Mouse (Mus musculus): ENCODE measurements around the gene Nop16. TPM values are rescaled to one million over a fixed set of nuclear protein-coding genes. Genes with fewer than 3 reads are reported as not detected.

Gene Nop16
- polyA plus RNA-seq, 1 experiment from 2014 or later, result 55.5 TPM

GRCm38 (mm10) chr13:54574854-54575481 lies 14.9 kb downstream of the Nop16 start, which contains the start of gene Arl10:
TSS of gene Arl10 (plus strand) at chr13:54575015.
- WGBS, result under 1% methylated on average over 55 of the region's 55 CpGs
- Histone ChIP-seq H3K4me2 (peak within 1 kb of the TSS; percentile 91), H3K4me1 (replicated peaks) (peaks cover 28% of the 10 kb centered on the region), H3K4me3 (peak within 1 kb of the TSS; percentile 72), H3K27ac (ENCODE audit: poor library complexity, severe bottlenecking) (peak within 1 kb of the TSS; percentile 58), H3K36me3 (peaks cover 38% of the 10 kb centered on the region), H3K27me3 (replicated peaks) (no peaks in the 10 kb centered on the region), H3K9me3 (replicated peaks) (no peaks in the 10 kb centered on the region), H3K9ac (peak within 1 kb of the TSS; percentile 89)
- ATAC-seq (ENCODE audit: insufficient number of reproducible peaks, low FRiP score), result peak; percentile 89

DNA sequence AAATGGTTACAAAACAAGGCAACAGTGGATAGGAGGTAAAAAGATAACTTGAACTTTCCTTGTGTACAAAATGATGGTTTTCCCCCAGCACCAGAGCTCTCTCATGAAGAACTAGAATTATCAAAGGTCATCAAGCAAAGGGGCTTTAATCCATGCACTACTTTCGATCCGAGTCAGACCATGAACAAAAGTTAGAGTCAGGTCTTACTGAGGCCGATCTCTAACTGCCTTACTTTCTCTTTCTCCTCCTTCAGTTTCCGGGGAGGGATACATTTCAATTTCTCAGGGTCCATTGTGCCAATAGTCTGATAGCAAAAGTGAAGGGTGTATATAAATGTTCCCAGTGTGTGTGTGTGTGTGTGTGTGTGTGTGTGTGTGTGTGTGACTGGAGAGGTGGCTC lies 17.3 kb downstream of the Nop16 start:
- H3K4me1 ChIP-seq (replicated peaks), result peaks cover 21% of the 10 kb centered on the region
- ATAC-seq (ENCODE audit: insufficient number of reproducible peaks, low FRiP score), result no peak
- H3K9me3 ChIP-seq (replicated peaks), result no peaks in the 10 kb centered on the region
- H3K27ac ChIP-seq (ENCODE audit: poor library complexity, severe bottlenecking), result no peak overlapping the region
- 68% methylated on average over 4 of the region's 4 CpGs for whole genome bisulfite sequencing
- H3K4me3 ChIP-seq, result no peak overlapping the region
- no peaks in the 10 kb centered on the region for H3K27me3 ChIP-seq (replicated peaks)
- peaks cover 15% of the 10 kb centered on the region for H3K36me3 ChIP-seq
- no peak overlapping the region for H3K4me2 ChIP-seq
- no peak overlapping the region for H3K9ac ChIP-seq

- 43% methylated on average over 2 of the region's 2 CpGs for WGBS
- peaks cover 21% of the 10 kb centered on the region for H3K4me1 ChIP-seq (replicated peaks)
- H3K4me3 ChIP-seq, result no peak overlapping the region
- no peaks in the 10 kb centered on the region for H3K9me3 ChIP-seq (replicated peaks)
- no peak overlapping the region for H3K27ac ChIP-seq (ENCODE audit: poor library complexity, severe bottlenecking)
- no peaks in the 10 kb centered on the region for H3K27me3 ChIP-seq (replicated peaks)
- H3K36me3 ChIP-seq, result peaks cover 5% of the 10 kb centered on the region; the same call in 1 of the 2 replicates
- H3K9ac ChIP-seq, result no peak overlapping the region
- no peak overlapping the region for H3K4me2 ChIP-seq
- no peak for ATAC-seq (ENCODE audit: insufficient number of reproducible peaks, low FRiP score)
Measured at GRCm38 (mm10) chr13:54571637-54572036, 18.3 kb downstream of the Nop16 start.

- 71% methylated on average over 4 of the region's 4 CpGs for WGBS
Measured at GRCm38 (mm10) chr13:54570736-54571135, 19.2 kb downstream of the Nop16 start.

GRCm38 (mm10) chr13:54569282-54569681 lies 20.6 kb downstream of the Nop16 start:
- Histone ChIP-seq H3K9me3 (replicated peaks) (no peaks in the 10 kb centered on the region), H3K27me3 (replicated peaks) (no peaks in the 10 kb centered on the region), H3K4me3 (no peak overlapping the region), H3K4me2 (no peak overlapping the region), H3K27ac (ENCODE audit: poor library complexity, severe bottlenecking) (no peak overlapping the region), H3K9ac (no peak overlapping the region), H3K4me1 (replicated peaks) (peaks cover 14% of the 10 kb centered on the region), H3K36me3 (no peaks in the 10 kb centered on the region)
- ATAC-seq (ENCODE audit: insufficient number of reproducible peaks, low FRiP score), result no peak
- WGBS, result 39% methylated on average over 1 of the region's 1 CpGs

More at GRCm38 (mm10) chr13:54570736-54571135, 19.2 kb downstream of the Nop16 start:
- Histone ChIP-seq H3K4me3 (no peak overlapping the region), H3K36me3 (no peaks in the 10 kb centered on the region), H3K4me1 (replicated peaks) (peaks cover 15% of the 10 kb centered on the region), H3K27ac (ENCODE audit: poor library complexity, severe bottlenecking) (no peak overlapping the region), H3K9ac (no peak overlapping the region), H3K9me3 (replicated peaks) (no peaks in the 10 kb centered on the region), H3K27me3 (replicated peaks) (no peaks in the 10 kb centered on the region), H3K4me2 (no peak overlapping the region)
- no peak for ATAC-seq (ENCODE audit: insufficient number of reproducible peaks, low FRiP score)

DNA sequence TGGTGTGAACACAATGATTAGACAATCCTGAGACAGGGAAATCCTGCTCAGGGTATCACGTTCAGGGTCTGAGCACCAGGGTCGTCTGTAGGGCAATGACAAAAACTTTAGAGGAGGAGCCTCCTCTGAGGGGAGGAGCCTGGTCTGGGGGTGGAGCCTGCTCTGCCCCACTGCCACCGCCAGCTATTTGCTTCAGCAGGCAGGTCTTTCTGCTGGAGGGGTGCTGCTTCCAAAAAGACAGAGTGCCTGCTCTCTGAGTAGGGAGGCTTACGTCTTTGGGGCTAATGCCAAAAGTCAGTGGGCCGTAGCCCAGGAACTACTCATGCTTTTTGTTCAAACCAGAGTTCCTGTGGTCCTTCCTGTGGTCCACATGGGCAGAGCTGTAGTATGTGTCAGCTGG lies 21.5 kb downstream of the Nop16 start:
- 51% methylated on average over 5 of the region's 5 CpGs for WGBS
- no peak for ATAC-seq (ENCODE audit: insufficient number of reproducible peaks, low FRiP score)
- H3K36me3 ChIP-seq, result no peaks in the 10 kb centered on the region
- no peaks in the 10 kb centered on the region for H3K9me3 ChIP-seq (replicated peaks)
- no peak overlapping the region for H3K4me2 ChIP-seq
- peaks cover 19% of the 10 kb centered on the region for H3K4me1 ChIP-seq (replicated peaks)
- H3K4me3 ChIP-seq, result no peak overlapping the region
- H3K27ac ChIP-seq (ENCODE audit: poor library complexity, severe bottlenecking), result no peak overlapping the region
- H3K9ac ChIP-seq, result no peak overlapping the region
- H3K27me3 ChIP-seq (replicated peaks), result no peaks in the 10 kb centered on the region

DNA sequence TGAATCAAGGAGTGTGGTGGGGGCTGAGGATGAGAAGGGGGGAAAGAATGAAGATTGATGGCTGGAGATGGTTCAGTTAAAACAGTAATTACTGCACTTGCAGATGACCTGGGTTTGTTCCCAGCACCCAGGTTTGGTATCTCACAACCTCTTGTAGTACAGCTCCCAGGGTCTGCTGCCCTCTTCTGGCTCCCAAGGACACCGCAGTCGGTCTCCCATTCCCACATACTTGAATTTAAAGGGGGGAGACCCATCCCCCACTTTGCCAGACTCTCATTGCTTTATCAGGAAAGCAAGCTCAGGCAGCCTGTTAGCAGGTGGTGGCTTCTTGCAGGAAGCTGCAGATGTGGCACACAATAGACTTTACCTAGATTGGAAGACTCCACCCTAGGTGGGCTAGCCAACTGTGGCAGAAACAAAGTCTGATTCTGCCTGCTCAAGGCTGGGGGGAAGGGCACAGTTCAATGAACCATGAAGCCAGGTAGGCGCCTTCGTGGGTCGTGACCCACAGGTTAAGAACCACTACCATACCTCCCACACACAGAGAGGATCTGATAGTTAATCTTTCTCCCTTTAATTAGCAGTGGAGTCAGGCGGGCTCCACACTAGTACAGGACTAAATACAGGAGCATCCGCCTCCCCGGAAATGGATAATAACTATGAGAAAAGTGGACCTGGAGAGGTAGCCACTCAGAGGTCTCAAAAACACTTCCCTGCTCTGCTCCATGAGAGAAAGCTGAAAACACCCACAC lies 24.1 kb downstream of the Nop16 start:
- peak overlapping the region; percentile 86 for H3K4me2 ChIP-seq
- WGBS, result 45% methylated on average over 8 of the region's 8 CpGs
- 0 out of 2 replicates have a peak, but pooled peaks have one; percentile 46 for ATAC-seq (ENCODE audit: insufficient number of reproducible peaks, low FRiP score)
- H3K27me3 ChIP-seq (replicated peaks), result no peaks in the 10 kb centered on the region
- peak overlapping the region; percentile 99 for H3K9ac ChIP-seq
- peak overlapping the region; percentile 49 for H3K27ac ChIP-seq (ENCODE audit: poor library complexity, severe bottlenecking)
- peak overlapping the region; percentile 100 for H3K4me3 ChIP-seq
- H3K9me3 ChIP-seq (replicated peaks), result no peaks in the 10 kb centered on the region
- H3K36me3 ChIP-seq, result peaks cover 15% of the 10 kb centered on the region
- peaks cover 13% of the 10 kb centered on the region for H3K4me1 ChIP-seq (replicated peaks)

GRCm38 (mm10) chr13:54565201-54565581 lies 24.7 kb downstream of the Nop16 start, which contains the start of gene 4833439L19Rik:
TSS of gene 4833439L19Rik (minus strand) at chr13:54565435.
- no peaks in the 10 kb centered on the region for H3K27me3 ChIP-seq (replicated peaks)
- peak within 1 kb of the TSS; percentile 49 for H3K27ac ChIP-seq (ENCODE audit: poor library complexity, severe bottlenecking)
- H3K4me1 ChIP-seq (replicated peaks), result peaks cover 13% of the 10 kb centered on the region
- peak within 1 kb of the TSS; percentile 100 for H3K4me3 ChIP-seq
- H3K9me3 ChIP-seq (replicated peaks), result no peaks in the 10 kb centered on the region
- peak within 1 kb of the TSS; percentile 86 for H3K4me2 ChIP-seq
- ATAC-seq (ENCODE audit: insufficient number of reproducible peaks, low FRiP score), result peak; percentile 95
- H3K9ac ChIP-seq, result peak within 1 kb of the TSS; percentile 99
- H3K36me3 ChIP-seq, result peaks cover 21% of the 10 kb centered on the region
- under 1% methylated on average over 27 of the region's 27 CpGs for WGBS

DNA sequence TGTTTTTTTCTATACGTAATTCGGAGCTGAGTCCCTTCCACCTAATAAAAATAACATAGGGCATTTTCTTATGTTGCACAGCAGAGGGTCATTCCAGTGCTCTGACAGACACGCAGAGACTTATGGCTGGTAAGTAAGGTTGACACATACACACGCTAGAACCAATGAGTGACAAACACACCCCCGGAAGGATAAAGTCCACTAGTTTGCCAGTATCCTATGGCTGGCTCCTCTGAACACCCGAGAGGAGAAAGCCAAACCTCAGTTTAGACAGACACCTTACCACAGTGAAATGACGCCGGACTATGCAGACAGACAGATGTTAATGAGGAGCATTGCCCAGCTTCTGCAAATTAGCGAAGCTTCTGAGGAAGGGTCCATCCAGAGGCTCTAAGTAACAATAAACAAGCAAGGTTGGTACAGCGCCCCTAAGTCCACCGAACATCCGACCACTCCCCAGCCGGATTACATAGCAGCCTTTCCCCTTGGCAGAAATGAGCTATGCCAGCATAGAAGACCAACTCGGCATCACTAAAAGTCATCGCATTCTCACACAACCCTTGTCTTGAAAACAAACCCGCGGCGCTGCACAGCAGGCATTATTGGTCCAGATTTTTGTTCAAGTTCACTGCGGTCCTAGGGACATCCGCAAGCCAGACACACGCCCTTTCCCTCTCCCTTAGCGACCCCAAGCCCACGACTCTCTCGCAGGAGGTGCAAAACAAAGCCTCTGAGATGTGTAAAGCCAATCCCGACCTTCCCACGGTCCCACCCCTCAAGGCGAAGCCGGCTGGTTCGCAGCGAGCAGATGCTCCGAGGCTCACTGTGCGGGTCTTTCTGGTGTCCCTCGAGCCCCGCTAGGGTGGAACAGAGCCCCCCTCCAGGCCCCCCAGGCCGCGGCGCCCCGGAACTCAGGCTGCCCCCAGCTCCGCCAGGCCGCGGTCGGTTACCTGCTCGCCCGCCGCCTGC lies 25.4 kb downstream of the Nop16 start:
- peaks cover 13% of the 10 kb centered on the region for H3K4me1 ChIP-seq (replicated peaks)
- H3K27ac ChIP-seq (ENCODE audit: poor library complexity, severe bottlenecking), result peak overlapping the region; percentile 44; the same call in 1 of the 2 replicates
- peak overlapping the region; percentile 86 for H3K4me2 ChIP-seq
- no peak; the same call in 1 of the 2 replicates for ATAC-seq (ENCODE audit: insufficient number of reproducible peaks, low FRiP score)
- peak overlapping the region; percentile 100 for H3K4me3 ChIP-seq
- H3K27me3 ChIP-seq (replicated peaks), result no peaks in the 10 kb centered on the region
- no peaks in the 10 kb centered on the region for H3K9me3 ChIP-seq (replicated peaks)
- peaks cover 28% of the 10 kb centered on the region for H3K36me3 ChIP-seq
- 14% methylated on average over 44 of the region's 45 CpGs for WGBS
- H3K9ac ChIP-seq, result peak overlapping the region; percentile 99

DNA sequence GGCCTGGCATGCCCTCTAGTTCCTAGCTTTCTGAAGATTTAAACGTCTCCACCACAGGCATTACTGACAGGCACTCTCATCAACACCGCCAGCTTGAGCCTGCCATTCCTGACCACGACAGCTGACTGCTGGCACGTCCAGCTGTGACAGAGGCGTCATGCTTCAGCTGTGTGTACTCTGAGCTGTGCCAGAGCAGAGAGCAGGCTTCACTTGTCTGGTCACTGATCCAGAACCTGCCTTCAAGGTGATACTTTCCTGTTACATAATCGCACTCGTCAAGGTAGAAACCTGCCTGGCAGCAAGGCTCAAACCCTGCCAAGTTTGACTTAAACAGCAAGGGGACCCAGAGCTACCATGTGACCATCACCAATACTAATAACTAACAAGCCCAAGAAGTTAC lies 27.3 kb downstream of the Nop16 start:
- Histone ChIP-seq H3K36me3 (peaks cover 47% of the 10 kb centered on the region), H3K9ac (no peak overlapping the region)
- whole genome bisulfite sequencing, result 80% methylated on average over 7 of the region's 7 CpGs

More for the DNA sequence above, 27.3 kb downstream of the Nop16 start:
- no peaks in the 10 kb centered on the region for H3K9me3 ChIP-seq (replicated peaks)
- H3K27me3 ChIP-seq (replicated peaks), result no peaks in the 10 kb centered on the region
- no peak overlapping the region for H3K4me3 ChIP-seq
- peaks cover 13% of the 10 kb centered on the region for H3K4me1 ChIP-seq (replicated peaks)
- no peak for ATAC-seq (ENCODE audit: insufficient number of reproducible peaks, low FRiP score)
- no peak overlapping the region for H3K4me2 ChIP-seq
- no peak overlapping the region for H3K27ac ChIP-seq (ENCODE audit: poor library complexity, severe bottlenecking)
